Mouse (Mus musculus) kidney, adult 2 months (tissue): ENCODE results near the gene Dpysl5.

Experiments
- CTCF ChIP-seq: fragments of 200-500 bp; conservative IDR thresholded peaks from 2 replicates; pipeline ENCODE4 v1.5.1; 2011; ENCODE audit warnings: low read depth, mild to moderate bottlenecking, control low read depth, low read length, moderate library complexity, mixed read lengths; ENCODE audit not compliant: insufficient read depth, insufficient read length
- POLR2A ChIP-seq: fragments of 200-500 bp; IDR thresholded peaks from one replicate; pipeline ENCODE4 v1.6.1; 2011; ENCODE audit warnings: low read depth, low read length, control low read depth

- no peak for TF ChIP-seq POLR2A
- TF ChIP-seq CTCF = peak; percentile 62
These were observed 24.6 kb upstream of the Dpysl5 start for GRCm38 (mm10) chr5:30686781-30687180.
